Mouse (Mus musculus) small intestine, adult 2 months (tissue): Measurements from ENCODE around the gene Efcab9.

Experiments used
- CTCF ChIP-seq: fragments of 200-500 bp; IDR thresholded peaks from 2 replicates; pipeline ENCODE4 v1.5.1; 2012; ENCODE audit warnings: low read depth, mild to moderate bottlenecking, control low read depth, inconsistent platforms, low read length, moderate library complexity, mixed read lengths; ENCODE audit not compliant: insufficient replicate concordance, insufficient read length; ENCODE audit errors: extremely low read depth
- POLR2A ChIP-seq: fragments of 200-500 bp; IDR thresholded peaks from 2 replicates; pipeline ENCODE4 v1.6.1; 2012; ENCODE audit warnings: low read depth, mild to moderate bottlenecking, control low read depth, inconsistent platforms, low read length, moderate library complexity

DNA sequence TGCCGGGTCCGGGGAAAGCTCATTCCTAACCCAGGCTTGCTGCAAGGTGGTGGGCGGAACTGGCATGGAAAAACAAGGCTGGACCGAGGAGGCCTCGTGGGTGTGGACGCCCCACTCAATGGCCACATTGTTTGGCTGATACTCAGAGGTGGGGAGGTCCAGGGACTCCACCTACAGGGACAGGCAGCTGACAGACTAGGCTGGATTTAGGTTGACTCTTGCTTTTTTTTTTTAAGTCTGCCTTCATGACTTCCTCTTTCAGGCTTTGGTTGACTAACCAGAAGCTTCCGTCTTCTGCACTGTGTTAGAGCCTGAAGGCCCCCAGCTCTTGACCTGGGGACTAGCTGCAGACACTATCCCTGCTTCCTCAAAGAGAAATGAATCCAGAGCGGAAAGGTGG lies 33.2 kb upstream of the Efcab9 start:
- TF ChIP-seq CTCF (no peak), POLR2A (no peak)
